Mouse (Mus musculus): ENCODE measurements around the gene Tom1l2. TPM values are rescaled to one million over a fixed set of nuclear protein-coding genes. Genes with fewer than 3 reads are reported as not detected.

Gene Tom1l2
- 176 and 180 TPM in 2 replicates for polyA plus RNA-seq (2012; rRNA removed)

DNA sequence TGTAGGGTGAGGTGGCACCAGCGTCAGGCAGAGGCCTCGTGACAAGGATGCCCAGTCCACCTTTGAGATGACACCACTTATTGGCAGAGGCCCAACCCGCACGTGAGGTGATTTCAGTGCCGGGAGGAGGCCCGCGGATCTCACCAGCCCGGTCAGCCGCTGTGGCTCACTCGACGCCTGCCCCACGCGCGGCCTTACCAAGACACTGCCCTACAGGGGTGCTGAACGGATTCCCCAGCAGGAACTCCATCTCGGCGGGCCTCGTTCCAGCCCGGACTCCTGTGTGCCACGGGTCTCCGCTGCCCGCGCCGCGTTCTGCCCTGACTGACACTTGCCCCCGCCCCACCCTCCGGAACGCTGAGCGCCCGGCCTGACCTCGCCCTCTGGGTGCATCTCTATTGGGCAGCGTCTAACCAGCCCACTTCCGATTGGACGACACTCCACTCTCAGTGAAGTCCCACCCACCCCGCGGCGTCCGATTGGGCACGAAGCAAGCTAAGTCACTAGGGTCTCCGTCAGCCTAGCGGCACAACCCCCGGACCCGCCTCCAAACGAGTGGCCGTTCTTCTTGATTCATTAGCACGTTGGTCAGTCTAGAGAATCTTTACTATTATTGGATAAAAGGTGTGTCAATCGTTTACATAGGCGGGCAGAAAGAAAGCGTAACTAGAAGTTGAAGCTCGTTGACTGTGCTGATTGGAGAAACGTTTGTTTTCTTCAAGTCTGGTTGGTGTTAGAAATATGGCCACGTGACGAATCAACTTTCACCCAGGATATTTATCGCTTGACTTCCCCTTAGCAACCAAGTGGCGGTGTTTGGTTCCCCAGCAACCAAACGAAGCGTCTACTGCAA, at the start of gene Tom1l2, which contains the start of gene Drc3:
Gene Tom1l2 (minus strand): TSS at position 347 of the 853 bp plus-strand sequence.
Gene Drc3 (plus strand): TSS at position 771 of the 853 bp plus-strand sequence.
- Histone ChIP-seq H3K27me3 (ENCODE audit: control insufficient read depth, insufficient read depth, low read length) (no peaks in the 10 kb centered on the region), H3K4me3 (replicated peaks; ENCODE audit: insufficient read depth, low read depth, low read length) (peak within 1 kb of the TSS; percentile 76), H3K4me1 (ENCODE audit: control insufficient read depth, insufficient read depth, low read length) (peaks cover 5% of the 10 kb centered on the region; the same call in 1 of the 2 replicates), H3K27ac (ENCODE audit: insufficient read depth, low read length) (peak within 1 kb of the TSS; percentile 35)
- peak; percentile 76 for TF ChIP-seq POLR2A (IDR thresholded peaks at IDR 0.05; ENCODE audit: borderline replicate concordance, insufficient read depth, low read length)
- no peak for TF ChIP-seq CTCF (IDR thresholded peaks at IDR 0.05; ENCODE audit: borderline replicate concordance, insufficient read depth, low read depth, low read length)
- WGBS, result under 1% methylated on average over 57 of the region's 57 CpGs
- peak; percentile 99 to 100 for DNase-seq

DNA sequence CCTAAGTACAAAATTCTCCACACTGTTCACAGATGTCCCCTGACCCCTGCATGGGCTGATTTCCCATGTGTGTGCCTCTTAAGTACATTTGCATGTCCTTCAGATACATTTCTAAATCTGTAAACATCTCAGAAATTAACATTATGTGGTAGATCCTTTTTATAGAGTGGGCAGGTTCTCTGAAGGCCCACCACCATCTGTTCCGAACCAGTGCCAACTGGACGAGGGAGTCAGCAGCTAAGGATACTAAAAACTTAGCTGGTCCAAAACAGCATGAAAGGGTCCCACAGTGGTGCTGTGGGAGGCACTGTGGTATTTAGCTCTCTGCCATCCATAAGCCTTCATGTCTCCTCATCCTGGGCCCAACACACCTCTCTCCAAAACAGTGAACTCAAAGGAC, 44.5 kb upstream of the Tom1l2 start:
- Histone ChIP-seq H3K27ac (ENCODE audit: insufficient read depth, low read length) (no peak overlapping the region), H3K4me3 (replicated peaks; ENCODE audit: insufficient read depth, low read depth, low read length) (no peak overlapping the region), H3K27me3 (ENCODE audit: control insufficient read depth, insufficient read depth, low read length) (no peaks in the 10 kb centered on the region), H3K4me1 (ENCODE audit: control insufficient read depth, insufficient read depth, low read length) (peaks cover 5% of the 10 kb centered on the region)
- DNase-seq, result no peak
- TF ChIP-seq POLR2A (IDR thresholded peaks at IDR 0.05; ENCODE audit: borderline replicate concordance, insufficient read depth, low read length), result no peak
- no peak for TF ChIP-seq CTCF (IDR thresholded peaks at IDR 0.05; ENCODE audit: borderline replicate concordance, insufficient read depth, low read depth, low read length)
- WGBS, result 29% methylated on average over 2 of the region's 2 CpGs

DNA sequence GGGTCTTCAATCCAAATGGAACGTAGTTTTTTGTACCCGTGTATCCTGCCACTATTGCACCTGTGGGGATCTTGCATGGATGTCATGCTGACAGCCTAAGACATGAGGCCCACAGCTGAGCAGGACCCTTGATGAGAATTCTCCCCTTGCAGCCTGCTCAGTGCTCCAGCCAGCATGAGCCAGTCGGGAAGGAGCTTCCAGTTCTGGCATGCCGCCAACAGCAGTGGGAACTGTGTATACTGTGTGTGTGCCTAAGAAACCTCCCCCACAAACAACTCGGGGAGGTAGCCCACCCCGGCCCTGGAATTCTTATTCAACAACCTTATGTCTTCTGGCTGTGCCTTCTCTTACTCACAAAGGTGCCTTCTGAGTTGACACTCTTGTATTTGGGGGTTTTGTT, 43.8 kb upstream of the Tom1l2 start:
- Histone ChIP-seq H3K27ac (ENCODE audit: insufficient read depth, low read length) (no peak overlapping the region), H3K4me1 (ENCODE audit: control insufficient read depth, insufficient read depth, low read length) (peaks cover 5% of the 10 kb centered on the region), H3K27me3 (ENCODE audit: control insufficient read depth, insufficient read depth, low read length) (no peaks in the 10 kb centered on the region), H3K4me3 (replicated peaks; ENCODE audit: insufficient read depth, low read depth, low read length) (no peak overlapping the region)
- 20% methylated on average over 6 of the region's 6 CpGs for WGBS
- peak; percentile 33 to 41 for DNase-seq
- no peak for TF ChIP-seq POLR2A (IDR thresholded peaks at IDR 0.05; ENCODE audit: borderline replicate concordance, insufficient read depth, low read length)
- TF ChIP-seq CTCF (IDR thresholded peaks at IDR 0.05; ENCODE audit: borderline replicate concordance, insufficient read depth, low read depth, low read length), result no peak

DNA sequence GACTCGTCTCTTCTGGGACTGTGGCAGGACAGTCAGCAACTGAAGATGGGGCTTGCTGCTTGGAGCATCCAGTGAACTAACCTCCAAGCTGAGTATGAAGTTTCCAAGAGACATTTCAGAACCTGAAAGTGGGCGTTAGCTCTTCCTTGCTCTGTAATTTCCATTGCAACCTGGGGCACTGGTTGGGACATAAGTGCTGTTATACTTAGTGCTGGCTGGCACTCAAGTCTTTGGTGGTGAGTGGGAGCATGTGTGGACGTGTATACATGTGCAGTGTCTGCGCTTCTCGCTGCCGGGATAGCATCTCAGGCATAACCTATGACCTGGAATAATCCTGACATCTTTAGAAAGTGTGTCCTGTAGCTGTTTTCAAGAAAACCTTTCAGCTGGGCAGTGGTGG, 38.6 kb upstream of the Tom1l2 start:
- H3K27me3 ChIP-seq (ENCODE audit: control insufficient read depth, insufficient read depth, low read length), result no peaks in the 10 kb centered on the region
- no peak overlapping the region for H3K27ac ChIP-seq (ENCODE audit: insufficient read depth, low read length)
- DNase-seq, result no peak
- TF ChIP-seq CTCF (IDR thresholded peaks at IDR 0.05; ENCODE audit: borderline replicate concordance, insufficient read depth, low read depth, low read length), result no peak
- no peak for TF ChIP-seq POLR2A (IDR thresholded peaks at IDR 0.05; ENCODE audit: borderline replicate concordance, insufficient read depth, low read length)
- 88% methylated on average over 6 of the region's 6 CpGs for WGBS
- no peaks in the 10 kb centered on the region for H3K4me1 ChIP-seq (ENCODE audit: control insufficient read depth, insufficient read depth, low read length)
- H3K4me3 ChIP-seq (replicated peaks; ENCODE audit: insufficient read depth, low read depth, low read length), result no peak overlapping the region

DNA sequence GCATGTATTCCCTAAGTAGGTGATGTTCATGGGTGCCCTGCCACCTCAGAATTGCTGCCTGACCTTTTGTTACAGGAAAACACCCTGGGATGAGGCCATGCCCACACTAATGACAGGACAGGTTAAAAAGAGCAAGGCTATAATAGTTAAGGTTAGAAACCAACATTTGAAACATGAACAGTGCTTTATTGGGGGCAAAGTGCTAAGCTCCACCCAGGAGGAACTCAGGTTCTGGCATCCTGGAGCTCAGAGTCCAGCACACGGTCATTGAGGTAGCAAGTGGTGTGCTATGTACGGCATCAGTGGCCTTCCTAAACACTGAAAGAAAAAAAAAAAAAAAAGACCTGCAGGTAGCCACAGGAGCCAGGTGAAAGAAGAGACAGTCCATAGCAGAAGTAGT, 35.2 kb upstream of the Tom1l2 start:
- no peak for DNase-seq
- Histone ChIP-seq H3K27me3 (ENCODE audit: control insufficient read depth, insufficient read depth, low read length) (no peaks in the 10 kb centered on the region), H3K27ac (ENCODE audit: insufficient read depth, low read length) (no peak overlapping the region), H3K4me3 (replicated peaks; ENCODE audit: insufficient read depth, low read depth, low read length) (no peak overlapping the region), H3K4me1 (ENCODE audit: control insufficient read depth, insufficient read depth, low read length) (peaks cover 4% of the 10 kb centered on the region; the same call in 1 of the 2 replicates)
- 97% methylated on average over 2 of the region's 2 CpGs for WGBS
- TF ChIP-seq POLR2A (IDR thresholded peaks at IDR 0.05; ENCODE audit: borderline replicate concordance, insufficient read depth, low read length) (no peak), CTCF (IDR thresholded peaks at IDR 0.05; ENCODE audit: borderline replicate concordance, insufficient read depth, low read depth, low read length) (no peak)

DNA sequence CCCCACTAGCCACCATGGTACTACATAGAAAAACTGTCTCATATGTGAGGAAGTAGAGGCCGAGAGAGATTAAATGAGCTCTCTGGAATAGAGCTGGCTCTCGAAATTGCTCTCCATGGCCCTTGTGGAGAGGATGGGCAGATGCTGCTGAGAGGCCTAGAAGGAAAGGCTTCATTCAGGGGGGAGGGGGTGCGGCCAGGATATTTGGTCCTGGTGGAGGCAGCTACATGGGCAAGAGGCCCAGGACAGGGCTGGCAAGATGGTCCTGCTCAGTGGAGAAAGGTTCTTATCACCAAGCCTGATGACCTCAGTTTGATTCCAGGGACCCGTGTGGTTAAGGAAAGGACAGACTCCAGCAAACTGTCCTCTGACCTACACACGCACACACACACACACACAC, 33.2 kb upstream of the Tom1l2 start:
- no peak for DNase-seq
- Histone ChIP-seq H3K27me3 (ENCODE audit: control insufficient read depth, insufficient read depth, low read length) (no peaks in the 10 kb centered on the region), H3K27ac (ENCODE audit: insufficient read depth, low read length) (no peak overlapping the region), H3K4me3 (replicated peaks; ENCODE audit: insufficient read depth, low read depth, low read length) (no peak overlapping the region), H3K4me1 (ENCODE audit: control insufficient read depth, insufficient read depth, low read length) (peaks cover 4% of the 10 kb centered on the region; the same call in 1 of the 2 replicates)
- 80% methylated on average over 5 of the region's 5 CpGs for WGBS
- no peak for TF ChIP-seq CTCF (IDR thresholded peaks at IDR 0.05; ENCODE audit: borderline replicate concordance, insufficient read depth, low read depth, low read length)
- no peak for TF ChIP-seq POLR2A (IDR thresholded peaks at IDR 0.05; ENCODE audit: borderline replicate concordance, insufficient read depth, low read length)

DNA sequence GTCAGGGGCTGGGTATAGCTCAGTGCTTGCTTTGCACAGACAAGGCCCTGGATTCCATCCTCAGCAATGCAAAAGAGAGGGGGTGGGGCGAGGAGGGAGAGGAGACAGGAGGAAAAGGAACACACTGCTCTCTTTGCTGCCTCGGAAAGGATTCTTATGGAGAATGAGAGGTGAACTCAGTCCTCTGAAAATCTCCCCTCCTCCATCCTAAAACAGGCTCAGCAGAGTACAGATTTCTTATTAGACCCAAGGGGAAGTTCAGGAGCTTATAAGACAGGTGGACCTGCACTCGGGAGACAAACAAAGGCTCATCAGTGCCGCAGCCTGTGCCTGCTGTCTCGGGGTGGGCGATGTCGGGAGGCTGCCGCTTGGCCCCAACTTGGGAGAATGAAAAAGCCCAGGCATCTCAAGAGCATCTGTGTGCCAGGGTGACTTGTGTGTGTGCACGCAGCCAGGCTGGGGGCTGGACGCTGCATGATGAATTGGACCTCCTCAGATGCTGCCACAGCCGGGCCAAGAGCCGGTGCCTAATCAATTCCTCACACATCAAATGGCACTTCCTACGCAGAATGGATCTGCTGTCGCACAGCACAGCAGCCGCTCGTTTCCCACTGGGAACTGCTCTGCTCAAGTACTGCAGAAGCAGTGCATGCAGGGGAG, 32.2 kb upstream of the Tom1l2 start:
- no peak overlapping the region for H3K4me3 ChIP-seq (replicated peaks; ENCODE audit: insufficient read depth, low read depth, low read length)
- peak; percentile 15 to 29 for DNase-seq
- TF ChIP-seq CTCF (IDR thresholded peaks at IDR 0.05; ENCODE audit: borderline replicate concordance, insufficient read depth, low read depth, low read length) (no peak), POLR2A (IDR thresholded peaks at IDR 0.05; ENCODE audit: borderline replicate concordance, insufficient read depth, low read length) (no peak)
- WGBS, result 17% methylated on average over 16 of the region's 16 CpGs
- peaks cover 4% of the 10 kb centered on the region; the same call in 1 of the 2 replicates for H3K4me1 ChIP-seq (ENCODE audit: control insufficient read depth, insufficient read depth, low read length)
- H3K27me3 ChIP-seq (ENCODE audit: control insufficient read depth, insufficient read depth, low read length), result no peaks in the 10 kb centered on the region
- no peak overlapping the region for H3K27ac ChIP-seq (ENCODE audit: insufficient read depth, low read length)
